Mouse (Mus musculus) bone marrow macrophage, adult 2 months (primary cell): ENCODE results near the gene E2f6.

Source experiments
- CTCF ChIP-seq: IDR thresholded peaks from 2 replicates; pipeline ENCODE4 v1.5.1; 2012; ENCODE audit warnings: low read depth, mild to moderate bottlenecking, low read length, moderate library complexity
- POLR2A ChIP-seq: IDR thresholded peaks from 2 replicates; pipeline ENCODE4 v1.6.1; 2012; ENCODE audit warnings: mild to moderate bottlenecking, low read depth, low read length, borderline replicate concordance

DNA sequence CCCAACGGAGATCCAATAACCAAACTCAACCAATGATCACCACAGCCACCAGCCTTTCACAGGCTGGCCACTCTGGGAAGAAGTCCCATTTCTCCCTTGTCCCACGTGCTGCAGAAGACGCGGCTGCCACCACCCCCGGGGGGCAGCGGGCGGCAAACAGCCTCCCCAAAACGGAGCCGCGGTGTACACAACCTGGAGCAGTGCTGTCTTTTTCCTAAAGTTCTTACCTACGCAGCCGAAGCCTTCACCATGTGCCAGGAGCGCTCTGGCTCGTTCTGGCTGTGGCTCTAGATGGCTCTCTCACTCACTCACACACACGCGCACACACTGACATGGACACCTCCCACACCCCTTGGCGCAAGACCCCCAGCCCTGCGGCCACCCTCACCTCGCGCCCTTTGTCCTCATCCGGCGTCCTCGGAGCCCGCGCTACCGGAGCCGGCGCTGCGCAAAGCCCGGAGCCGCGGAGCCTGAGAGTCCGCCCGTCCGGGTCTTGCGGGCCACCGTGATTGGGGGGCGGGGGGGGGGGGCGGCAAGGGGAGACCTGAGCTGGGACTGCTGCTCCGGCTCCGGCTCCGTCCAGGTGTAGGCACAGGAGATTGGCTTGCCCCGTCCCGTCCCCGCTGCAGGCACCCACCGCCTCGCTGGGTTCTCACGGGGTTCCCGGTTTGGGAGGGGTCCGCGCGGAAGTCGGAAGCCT lies 10.4 kb upstream of the E2f6 start, which contains the start of gene Greb1:
- no peak for TF ChIP-seq CTCF
- no peak for TF ChIP-seq POLR2A
